Mouse (Mus musculus) heart, adult 8-10 months (tissue): ENCODE data around the gene Spg21. TPM values are rescaled to one million over a fixed set of nuclear protein-coding genes. Genes with fewer than 3 reads are reported as not detected.

Experiments
- DNase-seq: peaks from one replicate; pipeline ENCODE4 v3.0.0; 2022; ENCODE audit warnings: low spot score
- total RNA-seq, 4 experiments: library from RNA; stranded (reverse); gene quantifications; 2 replicates each; pipeline ENCODE4 v1.2.4; 2022

The Spg21 gene
- total RNA-seq: 10 to 100 TPM; 12.9 to 17.1 (median 15.9) TPM

DNA sequence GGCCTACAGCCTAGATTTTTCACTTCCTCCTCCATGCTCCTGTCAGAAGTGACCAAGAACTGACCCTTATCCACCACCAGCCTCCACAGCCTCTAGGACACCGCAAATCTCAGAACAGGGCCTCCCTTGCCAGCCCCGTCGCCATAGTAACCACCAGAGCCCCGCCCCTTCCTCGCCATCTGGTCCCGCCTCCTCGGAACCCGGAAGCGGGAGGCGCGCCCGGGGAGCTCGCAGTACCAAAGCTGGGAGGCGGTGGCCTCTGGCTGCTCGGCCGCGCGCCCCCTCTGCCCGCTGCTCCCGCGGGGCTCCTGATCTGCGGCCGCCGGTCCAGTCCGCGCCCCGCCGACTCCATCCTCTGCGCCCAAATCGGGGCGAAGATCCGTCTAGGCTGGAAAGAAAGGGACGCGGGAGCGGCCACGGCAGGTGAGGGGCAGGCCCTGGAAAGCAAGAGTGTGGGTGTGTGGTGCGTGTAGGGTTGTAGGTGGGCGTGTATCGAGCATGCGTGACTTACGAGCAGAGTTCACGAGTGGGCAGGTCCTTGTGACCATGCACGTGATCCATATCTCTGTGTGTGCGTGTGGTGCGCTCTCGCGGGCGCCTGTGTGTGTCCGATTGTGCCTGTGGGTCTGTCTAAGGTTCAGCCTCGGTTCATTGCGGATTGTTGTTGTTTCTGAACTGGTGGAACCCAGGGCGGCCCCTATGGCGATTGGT lies at the start of gene Spg21:
TSS of gene Spg21 (plus strand) at position 216 of the 711 bp plus-strand sequence.
- DNase-seq: peak; percentile 94

- no peak for DNase-seq
Measured at GRCm38 (mm10) chr9:65411326-65411725, 49.4 kb upstream of the Spg21 start.

DNA sequence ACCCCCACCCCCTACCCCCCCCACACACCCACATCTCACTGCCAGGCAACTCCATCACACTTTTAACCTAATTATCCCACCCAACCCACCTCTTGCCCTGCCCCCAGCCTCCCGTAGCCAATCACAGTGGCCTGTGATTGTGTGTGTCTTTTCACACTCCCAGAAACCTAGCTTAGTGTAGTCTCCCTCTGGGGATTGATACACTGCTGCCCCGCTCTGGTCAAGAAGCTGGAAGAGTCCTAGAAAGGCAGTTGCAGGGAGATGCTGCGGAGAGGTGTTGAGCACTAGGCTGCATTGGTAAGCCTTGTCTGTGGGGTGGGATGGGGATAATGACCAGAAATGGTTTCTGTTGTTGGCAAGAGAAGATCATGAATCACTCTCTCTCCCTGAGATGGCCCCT lies 43.0 kb upstream of the Spg21 start:
- no peak for DNase-seq

DNA sequence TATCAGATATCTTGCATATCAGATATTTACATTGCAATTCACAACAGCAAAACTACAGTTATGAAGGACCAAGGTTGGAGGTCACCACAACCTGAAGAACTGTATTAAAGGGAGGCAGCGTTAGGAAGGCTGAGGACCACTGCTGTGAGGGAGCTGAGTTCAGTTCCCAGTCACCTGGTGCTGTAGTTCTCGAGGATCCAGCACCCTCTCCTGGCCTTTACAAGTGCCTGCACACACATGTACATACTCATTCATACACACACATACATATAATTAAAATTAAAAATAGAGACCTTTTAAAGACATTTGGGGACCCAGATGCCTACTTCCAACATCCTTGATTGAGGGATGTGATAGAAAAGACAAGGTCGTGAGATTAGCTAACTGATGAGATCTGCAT lies 41.1 kb upstream of the Spg21 start:
- DNase-seq: no peak

DNA sequence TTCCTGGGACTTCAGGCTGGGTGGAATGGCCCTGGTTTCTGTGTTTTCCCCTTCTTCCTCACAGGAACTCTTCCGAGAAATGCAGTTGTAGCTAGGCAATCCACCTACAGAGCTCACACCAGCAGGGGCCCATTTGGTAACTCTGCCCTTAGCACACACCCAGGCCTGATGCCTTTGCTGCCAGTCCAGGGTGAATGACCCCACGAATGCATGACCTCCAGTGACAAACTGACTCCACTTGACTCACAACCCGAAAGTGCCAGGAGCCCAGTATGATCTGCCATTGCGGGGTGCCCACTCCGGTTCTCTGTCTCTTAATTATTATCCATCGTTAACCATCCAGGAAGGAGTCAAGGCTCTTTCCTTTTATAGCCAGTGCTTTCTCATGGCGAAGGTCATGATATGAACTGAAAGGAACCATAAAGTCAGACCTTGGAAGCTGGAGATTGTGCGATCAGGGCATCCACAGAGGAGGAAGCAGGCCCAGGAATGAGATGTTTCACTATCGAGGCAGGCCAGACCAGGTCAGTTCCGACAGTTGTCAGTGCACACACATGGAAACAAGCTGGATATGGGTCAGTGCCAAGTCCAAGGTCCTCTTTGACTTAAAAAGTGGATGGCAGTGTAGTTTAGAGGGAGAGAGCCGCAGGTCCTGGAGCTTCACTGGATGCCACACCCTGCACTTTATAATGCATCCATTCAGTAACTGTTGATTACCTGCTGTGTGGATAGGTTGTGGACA lies 37.8 kb upstream of the Spg21 start, which contains the start of gene Slc51b:
TSS of gene Slc51b (minus strand) at position 196 of the 742 bp plus-strand sequence.
- no peak for DNase-seq

DNA sequence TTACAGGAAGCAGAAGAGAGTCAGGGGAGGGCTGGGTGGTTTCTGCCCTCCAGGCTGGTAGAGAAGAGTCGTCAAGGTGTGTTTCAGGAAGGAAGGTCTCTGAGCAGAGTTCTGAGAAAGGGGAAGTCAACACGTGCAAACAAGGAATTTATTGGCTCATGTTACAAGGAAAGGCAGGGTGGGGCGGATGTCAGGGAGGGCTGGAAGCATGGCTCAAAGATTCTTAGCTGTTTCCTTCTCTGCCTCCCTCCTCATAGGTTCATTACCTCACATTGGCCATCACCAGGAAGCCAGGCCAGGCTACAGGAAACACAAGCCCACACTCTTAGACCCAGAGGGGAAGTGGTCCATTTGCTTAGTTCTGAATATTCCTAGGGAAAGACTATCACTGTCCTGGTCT lies 36.4 kb upstream of the Spg21 start:
- DNase-seq: no peak

GRCm38 (mm10) chr9:65427511-65427910 lies 33.2 kb upstream of the Spg21 start:
- DNase-seq: no peak

- no peak for DNase-seq
Measured at GRCm38 (mm10) chr9:65428003-65428402, 32.7 kb upstream of the Spg21 start.

DNA sequence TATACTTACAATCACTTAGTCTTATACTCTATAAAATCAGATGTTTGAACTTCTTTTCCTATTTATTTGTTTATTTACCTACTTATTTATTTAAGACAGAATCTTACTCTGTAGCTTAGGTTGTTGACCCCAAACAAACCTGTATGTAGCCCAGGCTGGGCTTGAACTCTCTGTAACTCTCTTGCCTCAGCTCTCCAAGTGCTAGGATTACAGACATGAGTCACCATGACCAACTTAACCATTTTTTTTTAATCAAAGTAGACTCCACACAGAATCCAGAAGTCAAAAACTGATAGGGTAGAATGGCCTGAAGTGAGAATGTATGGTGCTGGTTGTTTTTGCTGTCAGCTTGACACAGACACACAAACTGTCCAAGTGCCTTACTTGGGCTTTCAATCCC lies 30.3 kb upstream of the Spg21 start:
- DNase-seq: no peak

DNA sequence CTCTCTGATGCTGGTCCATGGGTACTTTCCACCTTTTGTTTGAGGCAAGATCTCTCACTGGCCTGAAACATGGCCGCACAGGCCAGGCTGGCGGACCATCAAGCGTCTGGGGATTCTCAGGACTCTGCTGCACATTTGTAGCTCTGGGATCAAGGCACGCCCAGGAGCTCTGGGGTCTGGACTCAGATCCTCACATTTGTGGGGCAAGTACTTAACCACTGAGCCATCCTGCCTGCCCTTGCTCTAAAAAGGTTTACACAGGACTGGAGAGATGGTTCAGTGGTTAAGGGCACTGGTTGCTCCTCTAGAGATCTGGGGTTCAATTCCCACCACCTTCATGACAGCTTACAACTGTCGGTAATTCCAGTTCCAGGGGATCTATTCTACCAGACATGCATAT lies 29.8 kb upstream of the Spg21 start:
- no peak for DNase-seq

DNA sequence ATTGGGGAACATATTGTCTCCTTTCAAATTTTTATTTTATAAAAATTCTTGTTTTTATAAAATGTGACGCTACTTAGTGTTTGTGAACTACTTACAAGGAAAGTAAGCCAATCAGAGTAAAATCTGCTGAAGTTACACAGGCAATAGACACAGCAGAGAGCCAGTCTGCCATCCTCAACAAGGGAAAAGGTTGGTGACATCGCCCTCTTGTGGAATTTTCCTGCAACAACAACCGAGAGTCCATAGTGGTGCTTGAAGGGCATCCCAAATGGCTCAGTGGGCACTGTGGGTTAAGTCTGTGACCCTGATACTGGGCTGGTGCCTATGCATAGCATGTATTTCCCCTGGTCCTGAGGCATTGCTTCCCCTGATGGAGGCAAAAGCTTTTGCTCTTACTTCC lies 28.5 kb upstream of the Spg21 start:
- DNase-seq: peak; percentile 83

GRCm38 (mm10) chr9:65434140-65434539 lies 26.6 kb upstream of the Spg21 start:
- DNase-seq: no peak

- DNase-seq: no peak
Measured at GRCm38 (mm10) chr9:65435211-65435610, 25.5 kb upstream of the Spg21 start.

GRCm38 (mm10) chr9:65435671-65436301 lies 25.0 kb upstream of the Spg21 start, which contains the start of gene Mtfmt:
Gene Mtfmt, plus strand, starts transcription at chr9:65435782.
- peak; percentile 91 for DNase-seq

GRCm38 (mm10) chr9:65444692-65445091 lies 16.1 kb upstream of the Spg21 start:
- DNase-seq: no peak

GRCm38 (mm10) chr9:65447951-65448350 lies 12.8 kb upstream of the Spg21 start:
- DNase-seq: no peak

DNA sequence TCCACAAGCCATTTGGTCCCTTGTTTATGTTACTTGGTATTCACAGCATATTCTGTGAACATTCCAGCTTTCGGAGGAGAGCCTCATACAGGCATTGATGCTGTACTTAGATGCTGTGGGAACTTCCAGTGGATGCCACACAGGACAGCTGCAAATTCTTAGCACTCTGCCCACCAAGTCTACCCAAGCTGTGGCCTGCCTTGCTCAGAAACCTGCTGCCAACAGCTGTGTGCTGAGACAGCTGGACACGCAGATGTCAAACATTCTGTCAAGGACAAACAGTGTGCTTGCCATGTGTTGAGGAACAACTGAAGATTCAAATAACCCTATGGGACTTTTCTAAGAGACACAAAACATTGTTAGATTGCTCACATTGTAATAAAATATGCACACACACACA lies 1.8 kb upstream of the Spg21 start:
- DNase-seq: no peak

- no peak for DNase-seq
Measured at GRCm38 (mm10) chr9:65460198-65460597, 549 bp upstream of the Spg21 start.

DNA sequence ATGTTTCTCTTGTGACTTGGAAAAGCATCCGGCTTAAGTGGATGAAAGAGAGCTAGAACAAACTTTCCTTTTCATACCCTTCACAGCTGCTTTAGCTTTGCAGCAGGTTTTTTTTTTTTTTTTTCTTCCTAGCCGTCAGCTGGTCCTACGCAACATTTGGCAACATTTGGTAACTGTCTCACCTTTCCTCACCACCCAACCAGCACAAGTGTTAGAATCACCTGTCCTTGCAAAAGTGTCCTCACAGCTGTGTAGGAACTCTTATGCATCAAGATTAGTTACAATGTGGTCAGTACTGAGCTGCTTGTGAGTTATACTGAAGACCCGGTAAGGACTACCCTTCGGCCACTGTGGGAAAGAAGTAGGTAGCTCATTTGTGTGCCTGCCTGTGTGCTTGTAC lies 1.8 kb downstream of the Spg21 start:
- DNase-seq: no peak

GRCm38 (mm10) chr9:65464161-65464560 lies 3.4 kb downstream of the Spg21 start:
- DNase-seq: peak; percentile 22

GRCm38 (mm10) chr9:65465241-65465640 lies 4.5 kb downstream of the Spg21 start:
- DNase-seq: no peak

GRCm38 (mm10) chr9:65467686-65468085 lies 6.9 kb downstream of the Spg21 start:
- DNase-seq: no peak

DNA sequence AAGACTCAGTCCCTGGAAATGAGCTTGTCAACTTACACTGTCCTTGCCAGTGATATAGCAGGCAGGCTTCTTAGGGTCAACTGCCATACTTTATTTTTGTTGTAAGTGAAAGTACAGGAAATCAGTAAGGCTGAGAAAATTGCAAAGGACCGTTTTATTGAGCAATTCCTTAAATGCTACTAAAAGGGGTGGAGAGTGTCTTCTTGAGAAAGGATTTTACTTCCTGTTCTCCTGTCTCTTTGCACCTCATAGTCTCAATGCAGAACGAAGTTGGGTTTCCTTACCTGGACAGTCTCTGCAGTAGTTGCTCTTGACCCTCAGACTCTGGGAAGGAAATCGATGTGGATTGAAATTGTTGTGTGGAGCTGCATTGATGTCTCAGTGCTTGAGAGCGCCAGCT lies 12.0 kb downstream of the Spg21 start:
- no peak for DNase-seq
